Mouse (Mus musculus): ENCODE measurements at regions not wholly inside any gene's neighbourhood (a gene's known extent, or its start where the extent isn't known, plus 50 kb on each side); places are given as distances from the start of the nearest gene placed in this dataset.

DNA sequence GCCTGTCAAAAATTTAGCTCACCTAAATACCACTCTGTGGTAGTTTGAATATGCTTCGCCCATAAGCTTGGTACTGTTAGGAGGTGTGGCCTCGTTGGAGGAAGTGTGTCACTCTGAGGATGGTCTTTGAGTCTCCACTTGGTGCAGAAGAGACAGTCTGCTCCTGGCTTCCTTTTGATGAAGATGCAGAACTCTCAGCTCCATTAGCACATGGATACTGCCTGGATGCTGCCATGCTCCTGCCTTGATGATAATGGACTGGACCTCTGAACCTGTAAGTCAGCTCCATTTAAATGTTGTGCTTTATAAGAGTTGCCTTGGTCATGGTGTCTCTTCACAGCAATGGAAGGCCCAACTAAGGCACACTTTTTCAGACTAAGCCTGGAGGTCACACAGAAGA is 56.9 kb upstream of the Pik3r1 start:
- no peak for DNase-seq

GRCm38 (mm10) chr13:101831872-101832629 is 64.0 kb upstream of the Pik3r1 start:
- DNase-seq = no peak

DNA sequence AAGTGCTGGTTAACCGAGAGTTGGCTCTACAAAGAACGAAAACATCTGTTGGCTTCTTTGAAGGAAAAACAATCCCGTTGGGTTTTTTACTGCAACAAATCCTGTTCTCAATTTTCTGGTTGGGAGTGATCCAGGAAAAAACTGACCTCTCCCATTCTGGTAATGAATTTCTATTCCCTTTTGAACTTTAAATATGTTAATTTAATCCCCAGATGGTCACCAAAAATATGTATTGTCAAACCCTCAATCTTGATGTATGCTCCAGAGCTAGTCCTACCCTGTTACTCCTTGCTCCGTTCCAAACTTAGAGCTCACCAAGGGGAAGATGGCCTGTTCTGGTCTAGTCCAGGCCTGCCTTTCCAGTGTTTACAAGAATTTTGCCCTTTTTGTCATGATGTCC is 66.5 kb upstream of the Pik3r1 start:
- no peak for DNase-seq

DNA sequence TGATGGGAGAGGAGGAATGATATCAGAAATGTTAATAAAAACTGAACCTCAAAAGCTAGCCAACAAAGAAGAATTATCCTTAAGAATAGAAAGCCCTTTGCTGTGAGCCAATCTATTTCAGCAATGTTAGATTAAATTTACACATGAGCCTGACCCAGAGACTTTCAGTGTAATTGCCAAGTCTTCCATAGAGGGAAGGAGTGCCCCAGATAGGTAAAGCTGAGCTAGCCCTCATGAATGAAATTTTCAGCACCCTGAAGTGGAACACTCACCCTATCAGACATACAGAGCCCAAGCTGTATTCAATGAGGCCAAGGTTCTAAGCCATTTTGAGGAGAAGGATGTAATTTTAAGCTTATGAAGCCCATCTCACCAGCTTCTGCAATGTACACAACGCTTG is 69.0 kb upstream of the Pik3r1 start:
- DNase-seq = no peak

- no peak for DNase-seq
These were observed 76.7 kb upstream of the Pik3r1 start for GRCm38 (mm10) chr13:101844461-101845440.

DNA sequence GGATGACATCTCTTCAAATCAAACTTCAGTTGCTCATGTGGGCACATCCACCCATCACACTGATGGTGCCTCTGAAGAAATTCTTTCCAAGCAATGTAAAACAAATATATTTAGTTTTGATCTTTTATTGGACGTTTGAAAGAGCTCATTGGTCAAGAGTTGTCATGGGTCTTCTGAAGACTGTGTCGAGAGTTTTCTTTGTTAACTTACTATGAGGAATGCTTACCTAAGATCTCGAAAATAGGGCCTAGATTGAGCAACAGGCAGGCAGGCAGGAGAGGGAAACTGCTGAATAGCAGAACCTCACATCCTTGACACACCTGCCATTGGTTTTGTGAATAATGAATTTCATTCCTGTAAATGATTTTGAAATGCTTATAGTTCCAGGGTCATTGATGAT is 78.0 kb upstream of the Pik3r1 start:
- no peak for DNase-seq

DNA sequence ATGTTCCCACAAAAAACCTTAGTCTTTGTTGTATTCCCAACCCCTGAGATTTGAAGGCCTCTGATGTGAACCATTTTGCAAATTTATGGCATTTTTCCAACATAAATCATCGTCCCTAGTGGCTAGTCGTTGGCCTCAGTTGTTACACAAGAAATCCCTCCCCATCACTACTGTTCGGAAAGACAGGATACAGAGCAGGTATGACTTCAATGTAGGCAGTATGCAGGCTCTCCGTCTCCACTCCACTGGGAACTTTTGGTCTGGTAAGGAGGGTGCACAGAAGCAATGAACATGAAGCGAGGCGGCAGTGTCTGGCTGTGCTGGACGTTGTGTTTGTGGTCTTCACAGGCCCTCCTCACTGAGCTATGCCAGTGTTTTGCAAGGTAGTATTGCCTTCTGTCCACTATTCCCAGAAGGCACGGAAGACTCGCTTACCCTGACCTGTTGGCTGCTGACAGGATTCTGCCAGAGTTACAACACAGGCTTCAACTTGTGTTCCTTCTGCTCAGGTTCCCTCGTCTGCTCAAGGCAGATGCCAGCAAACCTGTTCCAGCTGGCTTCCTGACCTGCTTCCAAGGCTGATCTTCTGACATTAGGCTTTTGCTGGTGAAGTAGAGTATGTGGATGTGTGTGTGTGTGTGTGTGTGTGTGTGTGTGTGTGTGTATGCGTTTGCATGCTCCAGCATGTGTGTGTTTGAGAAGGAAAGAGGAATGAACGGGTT is 80.0 kb upstream of the Pik3r1 start:
- DNase-seq = no peak

DNA sequence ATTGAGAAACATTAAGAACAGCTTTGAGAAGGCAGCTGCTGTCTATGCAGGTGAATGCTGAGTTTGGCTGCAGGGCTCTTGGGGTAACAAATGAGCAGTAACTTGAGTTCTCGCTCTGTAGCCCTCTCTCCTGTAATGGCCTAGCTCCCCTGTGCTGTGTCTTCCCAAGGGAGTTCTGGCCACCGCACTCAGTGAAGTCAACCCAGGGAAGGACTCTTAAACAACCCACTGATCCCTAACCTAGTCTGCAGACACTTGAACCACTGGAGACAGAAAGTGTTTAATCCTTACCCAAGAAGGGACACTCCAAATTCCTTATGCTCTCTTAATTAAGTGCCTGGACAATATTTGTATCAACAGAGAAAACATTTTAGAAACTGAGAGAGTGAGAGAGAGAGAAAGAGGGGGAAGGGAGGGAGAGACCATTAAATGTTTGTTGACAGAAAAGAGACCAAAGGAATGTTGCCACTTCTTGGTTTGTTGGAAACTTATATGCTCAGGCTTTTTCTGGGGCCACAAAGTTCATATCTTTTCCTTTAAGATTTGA is 80.7 kb upstream of the Pik3r1 start:
- DNase-seq = no peak

- DNase-seq = no peak
These were observed 81.4 kb upstream of the Pik3r1 start for GRCm38 (mm10) chr13:101849416-101849815.

GRCm38 (mm10) chr13:101851329-101851728 is 83.3 kb upstream of the Pik3r1 start:
- no peak for DNase-seq

GRCm38 (mm10) chr13:101852960-101853359 is 84.9 kb upstream of the Pik3r1 start:
- no peak for DNase-seq

DNA sequence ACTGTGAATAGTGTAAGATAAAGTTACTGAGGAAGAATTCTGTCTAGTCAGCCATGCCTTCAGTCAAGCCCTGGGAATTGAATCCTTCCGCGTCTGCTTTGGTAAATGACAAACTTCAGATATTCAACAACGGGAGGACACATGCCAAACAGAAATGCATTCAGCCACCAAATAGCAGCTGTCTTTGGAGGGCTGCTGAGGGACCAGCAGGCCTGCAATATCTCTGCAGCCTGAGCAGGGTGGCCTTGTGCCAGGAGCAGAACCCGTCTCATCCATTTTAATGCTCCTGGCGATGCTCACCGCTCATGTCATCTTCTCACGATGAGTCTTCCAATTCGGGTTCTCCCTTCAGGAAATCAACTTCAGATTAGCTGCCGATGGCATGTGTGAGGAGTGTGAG is 87.1 kb upstream of the Pik3r1 start:
- no peak for DNase-seq

GRCm38 (mm10) chr13:101860704-101861103 is 92.7 kb upstream of the Pik3r1 start:
- DNase-seq = no peak

DNA sequence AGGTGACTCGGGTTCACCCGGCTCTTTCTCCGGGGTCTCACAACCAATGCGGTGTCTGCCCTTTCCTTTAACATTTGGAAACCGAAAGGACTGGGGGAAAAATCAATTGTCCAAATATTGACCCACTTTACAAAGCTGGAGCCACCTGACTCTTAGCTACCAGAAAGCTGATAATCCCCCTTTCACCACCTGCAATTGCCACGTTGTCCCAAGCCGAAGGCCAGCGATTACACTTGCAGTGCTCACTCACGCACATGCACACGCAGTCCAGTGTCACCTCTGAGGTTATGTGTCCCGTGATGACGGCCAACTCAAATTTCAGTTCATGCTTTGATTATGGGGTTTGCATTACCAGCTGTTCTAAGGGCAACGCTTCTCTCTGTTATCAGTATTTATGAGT is 94.0 kb upstream of the Pik3r1 start:
- no peak for DNase-seq

DNA sequence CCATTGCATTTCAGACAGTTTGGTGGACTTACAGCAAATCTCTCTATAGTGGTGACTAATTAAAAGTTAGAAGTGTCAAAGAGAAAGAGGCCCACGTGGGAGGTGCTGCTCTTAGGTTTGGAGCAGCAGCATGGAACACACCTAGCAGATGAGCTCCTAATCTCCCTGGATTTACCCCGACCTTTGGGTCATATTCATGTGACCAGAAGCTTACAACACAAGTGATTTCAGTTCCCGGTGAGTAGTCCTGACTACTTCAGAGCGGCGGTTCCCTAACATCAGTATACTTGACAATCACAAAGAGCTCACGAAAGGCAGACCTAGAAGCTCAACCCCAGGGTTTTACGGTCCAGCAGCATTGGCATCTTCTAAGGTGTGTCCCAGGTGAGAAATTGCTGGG is 95.0 kb upstream of the Pik3r1 start:
- no peak for DNase-seq

- DNase-seq = no peak
These were observed 95.6 kb upstream of the Pik3r1 start for GRCm38 (mm10) chr13:101863602-101864001.

- peak; percentile 5 to 11 for DNase-seq
These were observed 98.8 kb upstream of the Pik3r1 start for GRCm38 (mm10) chr13:101866843-101867242.

- no peak for DNase-seq
These were observed 106.7 kb upstream of the Pik3r1 start for GRCm38 (mm10) chr13:101874761-101875160.

- no peak for DNase-seq
These were observed 108.1 kb upstream of the Pik3r1 start for GRCm38 (mm10) chr13:101876069-101876468.

DNA sequence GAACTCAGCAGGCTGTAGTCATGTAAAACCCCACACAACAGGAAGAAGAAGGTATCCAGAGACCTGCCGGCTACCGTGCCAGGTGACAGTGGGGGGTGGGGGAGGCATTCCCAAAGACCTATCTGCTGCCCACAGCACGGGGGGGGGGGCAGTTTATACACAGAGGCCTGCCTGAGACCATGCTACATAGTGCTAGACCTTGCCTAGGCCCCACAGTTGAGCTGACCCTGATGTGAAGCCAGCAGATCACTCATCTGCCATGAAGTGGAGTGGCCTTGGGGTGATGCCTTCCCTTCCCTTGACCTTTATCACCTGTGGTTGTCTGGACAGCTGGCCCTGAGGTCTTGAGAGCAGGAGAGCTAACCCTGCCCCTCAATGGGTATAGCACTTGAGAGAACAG is 108.6 kb upstream of the Pik3r1 start:
- DNase-seq = no peak

GRCm38 (mm10) chr13:101878168-101878567 is 110.2 kb upstream of the Pik3r1 start:
- DNase-seq = no peak

DNA sequence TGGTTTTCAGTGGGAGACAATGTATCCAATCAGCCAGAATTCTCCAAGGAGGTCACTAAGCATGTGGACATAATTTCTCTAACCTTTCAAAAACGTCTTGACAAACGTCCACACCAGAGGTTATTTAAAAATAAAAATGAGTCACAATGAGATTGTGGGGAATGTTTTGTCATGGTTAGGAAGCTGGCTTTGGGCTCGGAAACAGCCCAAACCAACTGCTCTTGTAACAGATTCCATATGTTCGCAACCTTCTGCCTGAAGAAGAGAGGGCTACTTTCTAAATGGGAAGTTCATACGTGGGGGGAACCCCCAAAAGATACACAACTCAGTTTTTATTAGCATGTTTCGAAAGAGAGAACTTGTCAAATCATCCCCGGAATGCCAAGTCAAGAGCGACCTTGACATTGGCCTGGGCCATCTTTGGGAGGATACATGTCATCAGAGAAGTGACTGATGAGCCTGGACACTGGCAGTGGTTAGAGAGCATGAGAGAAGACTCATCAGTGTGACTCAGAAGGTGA is 111.6 kb upstream of the Pik3r1 start:
- no peak for DNase-seq

DNA sequence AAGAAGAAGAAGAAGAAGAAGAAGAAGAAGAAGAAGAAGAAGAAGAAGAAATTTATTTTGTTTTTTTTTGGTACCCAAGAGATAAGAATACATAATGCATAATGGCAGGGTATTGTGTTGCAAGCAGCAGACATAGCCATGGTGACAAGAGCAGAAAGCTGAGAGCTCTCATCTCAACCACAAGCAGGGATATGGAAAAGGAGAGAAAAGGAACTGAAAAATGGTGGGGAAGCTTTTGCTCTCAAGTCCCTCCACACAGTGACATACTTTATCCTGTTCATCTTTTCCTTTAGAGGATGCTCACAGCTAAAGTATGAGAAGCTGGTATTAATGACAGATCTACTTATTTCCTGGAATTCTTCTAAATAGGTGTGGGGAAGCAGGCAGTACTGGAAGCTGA is 115.2 kb upstream of the Pik3r1 start:
- DNase-seq = no peak
